Mouse (Mus musculus) adrenal gland, postnatal 14 days (tissue): ENCODE data around the gene Zer1. TPM values are rescaled to one million over a fixed set of nuclear protein-coding genes. Genes with fewer than 3 reads are reported as not detected.

ENCODE experiments used
- DNase-seq: peaks from one replicate; pipeline ENCODE4 v3.0.0; 2021; ENCODE audit warnings: mixed read lengths
- total RNA-seq: library from RNA; stranded (reverse); gene quantifications from 2 replicates; pipeline ENCODE4 v1.2.3, GENCODE M21; 2021

Gene Zer1
- total RNA-seq, 1 experiment from 2014 or later = 32.4 TPM

DNA sequence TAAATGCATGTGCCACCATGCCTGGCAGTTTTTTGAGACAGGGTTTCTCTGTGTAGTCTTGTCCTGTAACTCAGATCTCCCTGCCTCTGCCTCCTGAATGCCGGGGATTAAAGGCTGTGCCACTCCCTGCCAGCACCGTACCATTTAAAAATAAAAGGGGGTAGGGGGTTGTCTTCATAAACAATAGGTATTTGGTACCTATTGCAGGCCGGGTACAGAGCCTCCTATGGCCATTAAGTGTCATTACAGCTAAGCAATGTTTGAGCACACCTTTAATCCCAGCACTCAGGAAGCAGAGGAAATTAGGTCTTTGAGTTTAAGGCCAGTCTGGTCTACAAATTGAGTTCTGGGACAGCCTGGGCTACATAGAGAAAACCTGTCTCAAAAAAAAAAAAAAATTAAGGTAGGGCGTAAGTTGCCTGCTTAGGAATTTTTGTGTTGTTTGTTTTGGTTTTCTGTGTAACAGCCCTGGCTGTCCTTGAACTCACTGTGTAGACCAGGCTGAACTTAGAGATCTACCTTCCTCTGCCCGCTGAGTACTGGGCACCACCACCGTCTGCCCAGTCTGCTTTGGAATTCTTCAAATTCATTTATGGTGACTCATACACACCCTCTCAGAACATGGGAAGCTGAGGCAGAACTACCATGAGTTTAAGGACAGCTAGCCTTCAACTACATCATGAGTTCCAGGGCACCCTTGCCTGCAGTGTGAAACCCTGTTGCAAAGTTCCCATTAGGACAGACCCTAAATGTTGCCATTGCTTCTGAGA lies 72.2 kb downstream of the Zer1 start:
- DNase-seq = no peak

GRCm38 (mm10) chr2:30049831-30050230 lies 74.6 kb downstream of the Zer1 start:
- no peak for DNase-seq

DNA sequence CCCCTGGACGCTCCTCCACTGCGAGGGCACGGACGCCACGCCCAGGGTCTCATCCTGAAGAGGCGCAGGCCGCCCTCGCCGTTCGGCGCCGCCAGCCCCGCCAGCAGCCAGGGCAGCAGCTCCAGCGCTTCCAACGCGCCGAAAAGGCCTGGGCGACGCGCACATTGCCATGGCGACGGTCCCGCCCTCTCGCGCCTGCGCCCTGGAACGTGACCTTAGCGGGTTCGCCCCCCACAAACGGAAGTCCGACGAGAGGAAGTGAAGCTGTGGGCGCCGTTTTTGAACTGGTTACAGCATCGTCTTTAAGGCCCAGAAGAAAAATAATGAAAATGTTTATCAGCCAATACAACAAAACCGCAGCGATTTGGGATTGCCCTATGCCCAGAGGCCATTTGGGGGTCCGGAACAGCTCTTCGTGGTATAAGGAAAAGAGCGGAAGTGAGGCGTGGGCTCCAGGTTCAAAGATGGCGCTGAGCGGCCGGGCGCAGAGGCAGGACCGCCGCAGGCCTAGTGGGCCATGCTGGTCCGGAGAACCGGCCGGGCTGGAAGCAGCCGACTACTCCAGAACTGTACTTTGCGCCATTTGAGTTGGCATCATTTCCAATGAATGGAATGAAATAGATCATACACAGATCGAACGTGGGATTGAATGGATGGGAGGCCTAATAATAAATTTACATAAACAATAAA lies 75.5 kb downstream of the Zer1 start, which contains the start of gene Wdr34:
Gene Wdr34, minus strand, starts transcription at position 183 of the 690 bp plus-strand sequence.
- DNase-seq = peak; percentile 99

DNA sequence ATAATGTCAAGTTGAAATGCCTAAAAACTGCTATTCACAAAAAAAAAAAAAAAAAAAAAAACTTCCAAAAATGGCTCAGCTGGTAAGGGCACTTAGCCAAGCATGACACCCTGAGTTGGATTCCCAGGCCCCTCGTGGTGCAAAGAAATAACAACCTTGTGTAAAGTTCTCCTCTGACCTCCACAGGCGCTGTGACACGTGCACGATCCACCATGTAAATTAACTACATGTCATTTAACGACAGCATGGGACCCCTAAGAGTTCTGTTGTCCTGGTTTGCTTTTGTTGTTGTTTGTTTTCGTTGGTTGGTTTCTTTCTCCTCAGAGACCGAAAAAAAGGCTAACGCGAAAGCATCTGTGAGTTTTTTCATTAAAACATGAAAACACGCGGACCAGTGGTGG lies 76.3 kb downstream of the Zer1 start:
- peak; percentile 62 for DNase-seq

Other genes starting within 250 kb of the Zer1 start
- gene Odf2, start 235.4 kb downstream of the Zer1 start, total RNA-seq = 42.2 and 54.5 TPM in 2 replicates
- gene Gle1, start 189.2 kb downstream of the Zer1 start, total RNA-seq = 29.1 and 35.3 TPM in 2 replicates
- 228 and 265 TPM in 2 replicates for gene Sptan1, start 159.0 kb downstream of the Zer1 start, total RNA-seq
- 18.5 and 20.2 TPM in 2 replicates for gene Wdr34, start 75.7 kb downstream of the Zer1 start, total RNA-seq
- gene Set, start 67.2 kb downstream of the Zer1 start, total RNA-seq = 250 and 278 TPM in 2 replicates
- gene Pkn3, start 46.9 kb downstream of the Zer1 start, total RNA-seq = 5.7 and 10.9 TPM in 2 replicates
- gene Zdhhc12, start 30.9 kb downstream of the Zer1 start, total RNA-seq = 13.9 and 18.3 TPM in 2 replicates
- gene Tbc1d13, start 9.2 kb upstream of the Zer1 start, total RNA-seq = 47.1 and 52.7 TPM in 2 replicates
- gene Endog, start 46.9 kb upstream of the Zer1 start, total RNA-seq = 49.3 and 52.9 TPM in 2 replicates
- gene Spout1, start 53.9 kb upstream of the Zer1 start, total RNA-seq = 21.8 and 22.2 TPM in 2 replicates
- 29.1 and 29.3 TPM in 2 replicates for gene Kyat1, start 81.3 kb upstream of the Zer1 start, total RNA-seq
- 57.7 and 60.3 TPM in 2 replicates for gene Lrrc8a, start 113.1 kb upstream of the Zer1 start, total RNA-seq
- 0.63 and 1.7 TPM in 2 replicates for gene Gm28035, start 116.0 kb upstream of the Zer1 start, total RNA-seq
- 19.8 and 20.4 TPM in 2 replicates for gene Phyhd1, start 141.6 kb upstream of the Zer1 start, total RNA-seq
- not detected in 2 replicates for gene Gm28038, start 156.5 kb upstream of the Zer1 start, total RNA-seq
- 46.2 and 48.1 TPM in 2 replicates for gene Dolk, start 161.7 kb upstream of the Zer1 start, total RNA-seq
- gene Nup188, start 161.8 kb upstream of the Zer1 start, total RNA-seq = 38.2 and 40.5 TPM in 2 replicates
- gene Sh3glb2, start 234.8 kb upstream of the Zer1 start, total RNA-seq = 73.2 and 80.6 TPM in 2 replicates
- gene Miga2, start 239.6 kb upstream of the Zer1 start, total RNA-seq = 87.9 and 89.3 TPM in 2 replicates